Mouse (Mus musculus): ENCODE data around the gene Dynll2. TPM values are rescaled to one million over a fixed set of nuclear protein-coding genes. Genes with fewer than 3 reads are reported as not detected.

Gene Dynll2
- polyA plus RNA-seq, 1 experiment from 2014 or later = 65.3 TPM

DNA sequence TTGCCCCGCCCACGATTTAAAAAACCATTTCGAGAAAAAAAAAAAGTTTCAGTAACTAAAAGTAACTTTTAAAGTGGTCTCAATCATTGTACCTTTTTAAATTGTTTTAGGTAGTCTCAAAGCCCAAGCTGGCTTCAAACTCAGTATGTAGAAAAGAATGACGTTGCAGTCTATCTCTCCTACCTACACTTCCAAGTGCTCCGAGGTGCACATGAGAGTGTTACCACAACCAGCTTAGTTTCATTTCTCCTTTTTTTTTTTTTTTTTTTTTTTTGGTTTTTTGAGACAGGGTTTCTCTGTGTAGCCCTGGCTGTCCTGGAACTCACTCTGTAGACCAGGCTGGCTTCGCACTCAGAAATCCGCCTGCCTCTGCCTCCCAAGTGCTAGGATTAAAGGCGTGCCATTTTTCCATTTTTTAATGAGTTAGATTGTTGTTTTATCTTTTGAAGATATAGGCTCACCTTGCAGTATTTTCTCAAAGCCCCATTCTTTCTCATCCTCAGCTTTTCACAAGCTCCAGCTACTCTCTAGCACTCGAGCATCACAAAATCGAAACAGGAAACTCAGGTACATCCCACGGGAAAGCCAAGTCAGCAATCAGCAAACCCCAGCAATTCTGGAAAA, 25.4 kb upstream of the Dynll2 start:
- Histone ChIP-seq H3K4me1 (peaks cover 14% of the 10 kb centered on the region), H3K4me2 (no peak overlapping the region), H3K9me3 (no peaks in the 10 kb centered on the region), H3K9ac (no peak overlapping the region), H3K36me3 (replicated peaks) (no peaks in the 10 kb centered on the region), H3K27ac (no peak overlapping the region), H3K27me3 (replicated peaks) (no peaks in the 10 kb centered on the region), H3K4me3 (no peak overlapping the region)
- 93% methylated on average over 11 of the region's 11 CpGs for WGBS
- ATAC-seq (replicated peaks) = no peak

GRCm38 (mm10) chr11:88011914-88012419, 24.6 kb upstream of the Dynll2 start:
- WGBS = 90% methylated on average over 7 of the region's 7 CpGs
- Histone ChIP-seq H3K27me3 (replicated peaks) (no peaks in the 10 kb centered on the region), H3K4me3 (no peak overlapping the region), H3K4me2 (no peak overlapping the region), H3K9ac (no peak overlapping the region), H3K27ac (no peak overlapping the region), H3K36me3 (replicated peaks) (no peaks in the 10 kb centered on the region), H3K9me3 (no peaks in the 10 kb centered on the region), H3K4me1 (peaks cover 14% of the 10 kb centered on the region)
- no peak for ATAC-seq (replicated peaks)

DNA sequence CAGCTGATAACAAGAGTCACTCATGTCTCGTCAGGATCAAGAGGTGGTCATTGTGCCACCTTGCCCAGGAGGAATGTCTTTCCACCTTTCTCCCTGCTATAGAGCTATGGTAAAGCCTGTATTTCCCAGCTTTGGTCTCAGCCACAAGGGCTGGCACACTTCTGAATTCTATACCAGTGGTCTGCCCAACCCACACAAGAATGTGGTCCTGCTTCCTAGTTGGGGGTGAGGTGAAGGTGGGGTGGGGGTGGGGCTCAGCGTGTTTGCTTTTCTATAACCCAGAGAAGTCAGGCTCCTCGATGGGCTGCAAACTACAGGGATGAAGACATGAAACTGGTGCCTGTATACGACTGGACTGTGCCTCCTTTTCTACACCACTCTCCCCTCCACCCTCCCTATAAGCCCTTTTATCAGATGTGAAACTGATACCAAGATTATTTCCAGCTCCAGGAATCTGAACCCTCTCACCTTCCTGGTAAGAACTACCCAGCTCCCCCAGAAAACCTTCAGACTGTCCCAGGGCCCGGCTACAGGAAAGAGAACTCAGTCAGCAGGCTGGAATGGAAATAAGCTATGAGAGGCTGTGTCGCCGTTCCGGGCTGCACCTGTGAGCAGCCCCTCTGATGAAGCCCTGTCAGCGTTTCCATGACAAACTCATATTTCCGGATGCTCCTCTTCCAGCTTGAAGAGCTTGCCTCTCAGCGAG, 24.0 kb upstream of the Dynll2 start:
- no peaks in the 10 kb centered on the region for H3K27me3 ChIP-seq (replicated peaks)
- H3K27ac ChIP-seq = no peak overlapping the region
- no peak for ATAC-seq (replicated peaks)
- no peak overlapping the region for H3K4me2 ChIP-seq
- no peak overlapping the region for H3K9ac ChIP-seq
- no peaks in the 10 kb centered on the region for H3K36me3 ChIP-seq (replicated peaks)
- H3K4me3 ChIP-seq = no peak overlapping the region
- 76% methylated on average over 11 of the region's 11 CpGs for WGBS
- peaks cover 14% of the 10 kb centered on the region for H3K4me1 ChIP-seq
- no peaks in the 10 kb centered on the region for H3K9me3 ChIP-seq

DNA sequence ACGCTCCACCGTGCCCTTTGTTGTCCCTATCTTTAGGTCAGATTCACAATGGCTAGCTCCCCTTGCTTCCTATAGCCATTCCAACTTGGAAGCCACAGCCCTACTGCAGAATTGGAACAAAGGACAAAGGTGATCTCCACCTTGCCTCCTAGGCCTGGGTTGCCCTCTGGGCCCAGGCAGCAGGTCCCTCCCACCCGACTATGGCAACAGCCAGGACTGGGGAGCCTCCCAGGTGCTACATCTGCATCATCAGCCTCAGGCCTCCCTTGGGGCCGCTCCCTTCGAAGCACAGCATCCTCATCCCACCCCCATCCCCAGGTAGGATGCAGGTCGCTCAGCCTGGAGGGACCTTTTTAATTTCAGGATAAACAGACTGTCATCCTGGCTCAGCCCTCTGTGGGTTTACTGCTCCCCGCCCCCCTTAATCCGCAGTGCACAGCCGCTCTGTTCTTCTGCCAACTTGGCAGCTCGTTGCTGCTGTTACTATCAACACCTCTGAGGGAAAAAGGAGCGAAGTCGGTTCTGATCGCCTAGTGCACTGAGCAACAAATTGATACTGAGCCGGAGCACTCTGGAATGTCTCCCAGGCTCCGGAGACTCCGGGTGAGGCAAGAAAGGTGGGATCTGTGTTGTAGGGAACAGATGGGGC, 22.3 kb upstream of the Dynll2 start:
- Histone ChIP-seq H3K4me2 (peak overlapping the region; percentile 44), H3K9ac (peak overlapping the region; percentile 36), H3K36me3 (replicated peaks) (no peaks in the 10 kb centered on the region), H3K4me3 (no peak overlapping the region), H3K9me3 (no peaks in the 10 kb centered on the region), H3K27ac (peak overlapping the region; percentile 74), H3K27me3 (replicated peaks) (no peaks in the 10 kb centered on the region), H3K4me1 (peaks cover 14% of the 10 kb centered on the region)
- peak; percentile 52 for ATAC-seq (replicated peaks)
- 15% methylated on average over 16 of the region's 16 CpGs for WGBS

- peaks cover 14% of the 10 kb centered on the region for H3K4me1 ChIP-seq
- no peak overlapping the region for H3K4me3 ChIP-seq
- no peaks in the 10 kb centered on the region for H3K9me3 ChIP-seq
- ATAC-seq (replicated peaks) = no peak
- H3K36me3 ChIP-seq (replicated peaks) = no peaks in the 10 kb centered on the region
- WGBS = 67% methylated on average over 1 of the region's 1 CpGs
- no peak overlapping the region for H3K4me2 ChIP-seq
- no peak overlapping the region for H3K9ac ChIP-seq
- no peaks in the 10 kb centered on the region for H3K27me3 ChIP-seq (replicated peaks)
- no peak overlapping the region for H3K27ac ChIP-seq
Measured at GRCm38 (mm10) chr11:88008641-88009040, 21.3 kb upstream of the Dynll2 start.

GRCm38 (mm10) chr11:88004123-88004522, 16.8 kb upstream of the Dynll2 start:
- Histone ChIP-seq H3K4me3 (no peak overlapping the region), H3K27ac (no peak overlapping the region), H3K4me1 (peaks cover 3% of the 10 kb centered on the region; the same call in 1 of the 2 replicates), H3K27me3 (replicated peaks) (no peaks in the 10 kb centered on the region), H3K4me2 (no peak overlapping the region), H3K9me3 (no peaks in the 10 kb centered on the region), H3K36me3 (replicated peaks) (0 out of 2 replicates have a peak, but pooled peaks cover 5% of the 10 kb centered on the region), H3K9ac (no peak overlapping the region)
- ATAC-seq (replicated peaks) = no peak
- 60% methylated on average over 2 of the region's 2 CpGs for WGBS

GRCm38 (mm10) chr11:88002738-88003137, 15.4 kb upstream of the Dynll2 start:
- Histone ChIP-seq H3K27ac (no peak overlapping the region), H3K4me3 (no peak overlapping the region), H3K27me3 (replicated peaks) (no peaks in the 10 kb centered on the region), H3K9me3 (no peaks in the 10 kb centered on the region), H3K4me1 (no peaks in the 10 kb centered on the region), H3K9ac (no peak overlapping the region), H3K4me2 (no peak overlapping the region), H3K36me3 (replicated peaks) (0 out of 2 replicates have a peak, but pooled peaks cover 5% of the 10 kb centered on the region)
- WGBS = 75% methylated on average over 4 of the region's 4 CpGs
- ATAC-seq (replicated peaks) = no peak

- WGBS = 94% methylated on average over 5 of the region's 5 CpGs
- H3K4me1 ChIP-seq = no peaks in the 10 kb centered on the region
- no peak overlapping the region for H3K4me3 ChIP-seq
- no peaks in the 10 kb centered on the region for H3K9me3 ChIP-seq
- H3K36me3 ChIP-seq (replicated peaks) = 0 out of 2 replicates have a peak, but pooled peaks cover 5% of the 10 kb centered on the region
- H3K4me2 ChIP-seq = no peak overlapping the region
- no peak overlapping the region for H3K9ac ChIP-seq
- no peaks in the 10 kb centered on the region for H3K27me3 ChIP-seq (replicated peaks)
- ATAC-seq (replicated peaks) = no peak
- no peak overlapping the region for H3K27ac ChIP-seq
Measured at GRCm38 (mm10) chr11:87999751-88000150, 12.4 kb upstream of the Dynll2 start.

DNA sequence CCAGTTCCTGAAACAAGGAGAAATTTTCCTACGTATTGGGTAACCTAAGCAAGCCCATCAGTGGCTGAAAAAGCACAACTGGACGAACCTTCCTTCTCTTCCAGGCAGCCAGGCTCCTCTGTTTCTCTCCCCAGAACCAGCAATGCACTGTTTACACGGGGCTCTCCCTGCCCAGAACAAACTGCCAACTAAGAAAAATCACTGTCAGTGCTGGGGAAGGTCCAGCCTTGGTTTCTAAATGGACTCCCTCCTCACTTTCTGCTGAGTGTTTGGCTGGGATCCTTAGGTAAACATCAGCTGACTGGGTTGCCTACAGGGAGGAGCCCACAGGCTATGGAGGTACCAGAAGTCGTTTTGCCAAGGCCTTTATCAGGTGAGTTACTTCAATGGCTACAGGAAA, 4.5 kb upstream of the Dynll2 start:
- Histone ChIP-seq H3K9ac (no peak overlapping the region), H3K4me1 (peaks cover 6% of the 10 kb centered on the region), H3K27ac (no peak overlapping the region), H3K27me3 (replicated peaks) (no peaks in the 10 kb centered on the region), H3K4me2 (no peak overlapping the region), H3K36me3 (replicated peaks) (no peaks in the 10 kb centered on the region), H3K4me3 (no peak overlapping the region), H3K9me3 (no peaks in the 10 kb centered on the region)
- no peak for ATAC-seq (replicated peaks)
- 58% methylated on average over 4 of the region's 4 CpGs for WGBS

- Histone ChIP-seq H3K9ac (peak overlapping the region; percentile 34; the same call in 1 of the 2 replicates), H3K27ac (peak overlapping the region; percentile 94), H3K4me2 (peak overlapping the region; percentile 95), H3K36me3 (replicated peaks) (peaks cover 7% of the 10 kb centered on the region; the same call in 1 of the 2 replicates), H3K9me3 (no peaks in the 10 kb centered on the region), H3K4me3 (peak overlapping the region; percentile 71), H3K27me3 (replicated peaks) (no peaks in the 10 kb centered on the region), H3K4me1 (peaks cover 39% of the 10 kb centered on the region)
- WGBS = 61% methylated on average over 11 of the region's 11 CpGs
- ATAC-seq (replicated peaks) = 0 out of 2 replicates have a peak, but pooled peaks have one; percentile 15
Measured at GRCm38 (mm10) chr11:87987861-87988260, 528 bp upstream of the Dynll2 start.

GRCm38 (mm10) chr11:87986141-87986741, 1.1 kb downstream of the Dynll2 start:
- H3K27me3 ChIP-seq (replicated peaks) = no peaks in the 10 kb centered on the region
- ATAC-seq (replicated peaks) = 0 out of 2 replicates have a peak, but pooled peaks have one; percentile 8
- H3K27ac ChIP-seq = peak overlapping the region; percentile 94
- peaks cover 44% of the 10 kb centered on the region for H3K4me1 ChIP-seq
- H3K4me3 ChIP-seq = peak overlapping the region; percentile 71
- 2% methylated on average over 13 of the region's 13 CpGs for WGBS
- peak overlapping the region; percentile 95 for H3K4me2 ChIP-seq
- H3K9me3 ChIP-seq = no peaks in the 10 kb centered on the region
- peaks cover 21% of the 10 kb centered on the region for H3K36me3 ChIP-seq (replicated peaks)
- H3K9ac ChIP-seq = peak overlapping the region; percentile 84

DNA sequence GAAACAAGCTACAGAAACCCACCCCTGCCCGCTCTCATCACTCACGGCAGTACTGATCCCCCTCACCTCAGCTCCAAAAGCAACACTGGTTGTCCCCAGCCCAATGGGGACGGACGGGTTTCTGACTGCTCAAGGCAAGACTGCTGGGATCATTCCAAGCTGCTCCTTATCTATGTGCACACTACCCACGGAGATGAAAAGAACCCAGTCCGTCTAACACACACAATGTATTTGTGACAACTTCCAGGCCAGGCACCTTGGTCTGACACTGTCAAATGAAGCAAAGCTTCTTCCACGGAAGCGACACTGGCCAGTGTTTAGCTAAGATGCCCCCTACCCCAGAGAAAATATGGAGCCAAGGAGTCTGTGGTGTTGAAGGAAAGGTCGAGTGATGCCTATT, 1.7 kb downstream of the Dynll2 start:
- WGBS = 26% methylated on average over 9 of the region's 9 CpGs
- H3K36me3 ChIP-seq (replicated peaks) = peaks cover 25% of the 10 kb centered on the region
- peaks cover 48% of the 10 kb centered on the region for H3K4me1 ChIP-seq
- H3K27ac ChIP-seq = no peak overlapping the region
- H3K4me2 ChIP-seq = peak overlapping the region; percentile 95
- H3K4me3 ChIP-seq = peak overlapping the region; percentile 71
- H3K9me3 ChIP-seq = no peaks in the 10 kb centered on the region
- no peak for ATAC-seq (replicated peaks)
- no peaks in the 10 kb centered on the region for H3K27me3 ChIP-seq (replicated peaks)
- H3K9ac ChIP-seq = peak overlapping the region; percentile 84
